In the genomic region with DNA sequence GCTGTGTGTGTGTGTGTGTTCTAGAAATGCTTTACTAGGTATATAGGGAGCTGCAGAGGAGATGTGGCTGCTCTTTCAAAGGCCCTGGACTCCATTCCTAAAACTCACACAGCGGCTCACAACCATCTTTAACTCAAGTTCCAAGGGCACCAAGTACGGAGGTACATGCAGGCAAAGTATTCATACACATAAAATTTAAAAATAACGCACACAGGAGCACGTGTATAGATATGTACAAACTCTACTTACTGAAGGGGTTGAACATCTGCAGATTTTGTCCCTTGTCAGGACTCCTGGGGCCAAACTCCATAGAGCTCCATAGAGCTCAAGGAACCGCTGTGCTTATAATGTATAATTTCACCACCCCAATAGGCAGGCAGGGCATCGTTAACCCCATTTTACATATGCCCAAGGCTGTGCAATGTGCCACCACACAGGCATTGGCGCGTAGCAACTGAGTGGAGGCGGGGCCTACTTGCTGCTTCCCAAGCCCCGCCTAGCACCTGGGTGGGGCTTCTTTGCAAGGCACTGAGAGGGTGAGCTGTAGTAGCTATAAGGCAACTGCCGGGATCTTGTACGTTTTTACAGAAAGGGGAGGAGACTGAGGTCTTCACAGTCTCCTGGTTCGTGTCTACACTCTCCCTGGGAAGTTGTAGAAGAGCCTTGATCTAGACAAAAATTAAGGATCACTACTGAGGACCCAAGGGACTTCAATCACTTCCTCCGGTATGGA, we compare ENCODE assay signal across 8 mouse cellular contexts.
A peak's percentile ranks its signal among the peaks of the same experiment; 100 is the strongest.
DNase-seq lines count a peak whose midpoint lies in the region; ATAC-seq and TF ChIP-seq lines count a peak whose summit lies in the region.

No protein-coding gene starts in this region.

- H3K9ac ChIP-seq in midbrain, embryonic 11.5 days (ENCODE audit: low read length): no peak overlapping the region
- no peak overlapping the region for H3K9ac ChIP-seq in midbrain, postnatal 0 days (replicated peaks; ENCODE audit: low read length, poor library complexity, severe bottlenecking)
- no peak overlapping the region for H3K9ac ChIP-seq in intestine, postnatal 0 days (ENCODE audit: low read depth, low read length)

- no peaks in the 10 kb centered on the region for H3K9me3 ChIP-seq in midbrain, embryonic 11.5 days (ENCODE audit: control insufficient read depth, low read length)
- no peaks in the 10 kb centered on the region for H3K9me3 ChIP-seq in midbrain, postnatal 0 days (ENCODE audit: low read length)
- H3K9me3 ChIP-seq in intestine, postnatal 0 days (ENCODE audit: control insufficient read depth): no peaks in the 10 kb centered on the region

- peak; percentile 87 for DNase-seq in midbrain, embryonic 11.5 days (ENCODE audit: low spot score, missing footprints)
- no peak for DNase-seq in midbrain, postnatal 0 days (ENCODE audit: low spot score)
- DNase-seq in embryo, embryonic 10 days (ENCODE audit: low spot score): peak; percentile 79
- peak; percentile 68 for DNase-seq in lung, postnatal 36 days
- peak; percentile 59 for DNase-seq in thymus, postnatal 14 days
- no peak for DNase-seq in cerebellum, postnatal 25 days
- no peak for DNase-seq in heart, adult 18-20 months

- H3K4me2 ChIP-seq in midbrain, embryonic 11.5 days: peak overlapping the region; percentile 14; the same call in 1 of the 2 replicates
- no peak overlapping the region for H3K4me2 ChIP-seq in midbrain, postnatal 0 days (ENCODE audit: low read depth, low read length, poor library complexity, severe bottlenecking)
- peak overlapping the region; percentile 52 for H3K4me2 ChIP-seq in intestine, postnatal 0 days (replicated peaks; ENCODE audit: low read depth)

- ATAC-seq in midbrain, embryonic 11.5 days (ENCODE audit: low FRiP score): peak; percentile 47; the same call in 1 of the 2 replicates
- no peak; the same call in 1 of the 2 replicates for ATAC-seq in midbrain, postnatal 0 days (ENCODE audit: low FRiP score)
- peak; percentile 28; the same call in 1 of the 2 replicates for ATAC-seq in intestine, postnatal 0 days

- no peaks in the 10 kb centered on the region for H3K36me3 ChIP-seq in midbrain, embryonic 11.5 days (ENCODE audit: control insufficient read depth, insufficient read depth, low read length)
- no peaks in the 10 kb centered on the region for H3K36me3 ChIP-seq in midbrain, postnatal 0 days (ENCODE audit: insufficient read depth, low read length)
- no peaks in the 10 kb centered on the region for H3K36me3 ChIP-seq in intestine, postnatal 0 days (ENCODE audit: control insufficient read depth, insufficient read depth)

- 21% methylated on average over 14 of the region's 14 CpGs for WGBS in midbrain, embryonic 11.5 days
- 32% methylated on average over 14 of the region's 14 CpGs for WGBS in midbrain, postnatal 0 days
- 41% methylated on average over 14 of the region's 14 CpGs for WGBS in intestine, postnatal 0 days

- no peak overlapping the region for H3K27ac ChIP-seq in midbrain, embryonic 11.5 days (ENCODE audit: low read depth, low read length)
- H3K27ac ChIP-seq in midbrain, postnatal 0 days (ENCODE audit: low read depth, low read length): no peak overlapping the region
- H3K27ac ChIP-seq in intestine, postnatal 0 days (ENCODE audit: low read depth, low read length): peak overlapping the region; percentile 82

- TF ChIP-seq CTCF in midbrain, postnatal 0 days (IDR thresholded peaks at IDR 0.05): no peak
- TF ChIP-seq CTCF in intestine, postnatal 0 days (IDR thresholded peaks at IDR 0.05; ENCODE audit: low read depth): no peak

- no peak overlapping the region for H3K4me3 ChIP-seq in midbrain, embryonic 11.5 days (ENCODE audit: low read depth, low read length)
- no peak overlapping the region for H3K4me3 ChIP-seq in midbrain, postnatal 0 days (ENCODE audit: low read depth, low read length)
- H3K4me3 ChIP-seq in intestine, postnatal 0 days (ENCODE audit: low read depth, low read length): no peak overlapping the region

- H3K27me3 ChIP-seq in midbrain, embryonic 11.5 days (ENCODE audit: control insufficient read depth, insufficient read depth, low read length): no peaks in the 10 kb centered on the region; the same call in 1 of the 2 replicates
- H3K27me3 ChIP-seq in midbrain, postnatal 0 days (ENCODE audit: insufficient read depth, low read length): no peaks in the 10 kb centered on the region
- no peaks in the 10 kb centered on the region for H3K27me3 ChIP-seq in intestine, postnatal 0 days (replicated peaks; ENCODE audit: control insufficient read depth, insufficient read depth, low read length)

- H3K4me1 ChIP-seq in midbrain, embryonic 11.5 days (ENCODE audit: control insufficient read depth, insufficient read depth, low read length): peaks cover 14% of the 10 kb centered on the region
- peaks cover 9% of the 10 kb centered on the region; the same call in 1 of the 2 replicates for H3K4me1 ChIP-seq in midbrain, postnatal 0 days (ENCODE audit: insufficient read depth, low read length)
- peaks cover 7% of the 10 kb centered on the region for H3K4me1 ChIP-seq in intestine, postnatal 0 days (replicated peaks; ENCODE audit: control insufficient read depth, insufficient read depth, low read length)

Comparison
In these comparisons a context has a peak if more than half of its experiments do, and no peak if none do; other contexts are left out.
1. DNase-seq: peak in midbrain, embryonic 11.5 days (single experiment), embryo, embryonic 10 days (single experiment), lung, postnatal 36 days (single experiment) and thymus, postnatal 14 days (single experiment); none in midbrain, postnatal 0 days (single experiment), cerebellum, postnatal 25 days (0 of 2) and heart, adult 18-20 months (0 of 2).